Mouse (Mus musculus) embryonic stem cell, embryonic (primary cell): ENCODE data around the gene Zfyve1.

Experiments used
- CTCF ChIA-PET, 4 experiments: fragments of 300-600 bp in 2 of 4; fragments of 350-600 bp in 2 of 4; sonication (Branson Sonifier 250); formaldehyde crosslinking; loops; one replicate each; lab custom pipeline; 2022; ENCODE audit warnings: inconsistent platforms in 2 of 4; lab: Charles Lee
- POLR2A ChIA-PET, 4 experiments: fragments of 300-600 bp in 2 of 4; fragments of 350-600 bp in 2 of 4; sonication (Branson Sonifier 250); formaldehyde crosslinking; loops; one replicate each; lab custom pipeline; 2022; ENCODE audit warnings: antibody characterized with exemption in 4 of 4, inconsistent platforms in 1 of 4; lab: Charles Lee

Zfyve1 gene

DNA sequence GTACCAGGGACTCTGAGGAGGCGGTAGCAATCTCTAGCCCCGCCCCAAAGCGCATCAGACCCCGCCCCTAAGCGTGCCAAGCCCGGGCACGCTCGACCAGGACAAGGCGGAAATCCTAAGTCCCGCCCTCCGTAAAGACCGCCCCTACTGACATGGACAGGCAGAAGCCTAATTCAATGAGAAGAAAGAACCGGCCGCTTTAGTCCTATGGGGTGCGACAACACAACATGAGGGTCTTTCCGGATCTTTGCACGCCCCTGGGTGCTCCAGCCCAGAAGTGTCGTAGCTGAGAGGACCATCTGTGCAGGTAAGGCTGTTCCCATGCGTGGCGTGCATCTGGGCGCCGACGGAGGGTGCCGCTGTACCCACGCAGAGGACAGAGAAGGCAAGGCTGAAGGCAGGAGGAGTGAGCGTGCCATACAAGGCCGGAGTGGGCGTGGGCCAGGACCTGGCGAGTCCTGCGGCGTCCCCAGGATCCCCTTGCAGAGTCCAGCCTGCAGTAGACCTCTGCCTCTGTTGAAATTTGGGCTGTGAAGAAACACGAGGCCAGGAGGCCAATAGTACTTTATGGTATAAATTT lies 76.6 kb downstream of the Zfyve1 start, which contains the start of gene Dcaf4:
Gene Dcaf4, plus strand, starts transcription at position 156 of the 580 bp plus-strand sequence.
- ChIA-PET CTCF (interaction anchor here in 2 of 4 experiments (0.6 to 1.0 kb wide), 3 partner anchors 9 to 77 kb away, joined by 3 read pairs; partner anchors contain the start of gene Zfyve1 (in 1 of the 2)), POLR2A (interaction anchor here (0.9 to 1.9 kb wide), 19 partner anchors 10 to 167 kb away, joined by 3 to 7 read pairs (median 4); partner anchors contain the start of genes Psen1 (in 1 of the 4), Rbm25 (in 1 of the 4) and Zfyve1 (in 1 of the 4))

DNA sequence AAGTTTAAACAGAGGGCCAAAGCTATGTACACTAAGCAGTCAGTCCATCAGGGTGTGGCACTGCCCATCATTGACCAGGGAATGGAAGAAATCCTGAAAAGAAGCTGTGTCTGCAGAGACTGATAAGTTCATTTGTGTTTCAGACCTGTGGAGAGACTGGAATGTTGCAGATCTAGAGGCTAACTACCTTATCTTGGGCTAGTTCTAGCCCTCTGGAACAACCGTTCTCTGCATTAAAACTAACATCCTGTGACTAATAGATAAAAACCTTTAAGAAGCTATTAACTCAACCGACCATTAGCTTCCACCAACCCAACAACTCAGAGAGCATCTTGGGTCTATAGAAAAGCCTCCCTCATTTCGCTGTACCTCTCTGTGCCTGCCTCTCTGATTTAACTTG lies 79.4 kb downstream of the Zfyve1 start:
- ChIA-PET POLR2A (interaction anchor here (0.7 to 1.9 kb wide), 8 partner anchors 9 to 1211 kb away, joined by 3 to 7 read pairs (median 3); partner anchors contain the start of gene Zfyve1 (in 2 of the 4)), CTCF (interaction anchor here in 1 of 4 experiments (0.6 kb wide), 1 partner anchor 21 kb away, joined by 6 read pairs; no protein-coding TSS in a partner anchor)

DNA sequence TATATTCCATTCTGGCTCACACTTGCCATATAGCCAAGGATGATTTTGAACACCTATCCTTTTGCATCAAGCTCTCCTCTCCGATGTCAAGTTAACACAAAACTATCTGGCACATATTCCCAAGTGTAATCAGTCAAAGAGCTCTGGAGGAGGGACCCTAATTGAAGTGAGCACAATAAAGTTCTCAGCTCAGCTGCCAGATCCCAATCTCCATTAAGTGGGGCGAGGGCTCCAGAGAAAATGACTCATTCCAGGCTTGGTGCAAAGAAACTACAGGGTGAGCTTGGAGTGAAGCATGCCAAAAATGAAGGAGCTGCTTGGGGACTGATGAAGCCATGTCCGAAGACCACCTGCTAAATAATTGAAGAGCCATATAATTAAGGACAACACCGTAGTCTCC lies 82.8 kb downstream of the Zfyve1 start:
- POLR2A ChIA-PET = interaction anchor here in 1 of 4 experiments (1.1 kb wide), 1 partner anchor 118 kb away, joined by 3 read pairs; no protein-coding TSS in a partner anchor
- CTCF ChIA-PET = no interaction called here

DNA sequence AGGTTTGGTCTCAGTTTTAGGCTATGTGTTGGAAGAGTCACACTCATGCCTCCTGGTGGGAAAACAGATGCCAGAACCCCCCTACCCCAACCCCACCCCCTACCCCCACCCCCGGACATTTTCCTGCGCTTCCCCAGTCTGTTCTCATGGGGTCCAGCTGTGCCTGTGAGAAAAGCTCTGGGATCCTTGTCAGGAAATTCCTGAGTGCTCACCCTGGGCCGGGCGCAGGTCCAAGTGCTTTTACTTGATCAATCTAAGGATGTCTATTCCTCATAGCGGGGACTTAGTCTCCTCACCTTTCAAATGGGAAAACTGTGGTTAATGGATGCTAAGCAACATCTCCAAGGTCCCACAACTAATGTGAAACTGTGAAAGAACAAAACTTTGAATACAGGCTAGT lies 83.8 kb downstream of the Zfyve1 start:
- ChIA-PET CTCF (no interaction called here), POLR2A (interaction anchor here in 2 of 4 experiments (0.6 to 1.0 kb wide), 4 partner anchors 9 to 441 kb away, joined by 3 to 4 read pairs (median 4); no protein-coding TSS in a partner anchor)

DNA sequence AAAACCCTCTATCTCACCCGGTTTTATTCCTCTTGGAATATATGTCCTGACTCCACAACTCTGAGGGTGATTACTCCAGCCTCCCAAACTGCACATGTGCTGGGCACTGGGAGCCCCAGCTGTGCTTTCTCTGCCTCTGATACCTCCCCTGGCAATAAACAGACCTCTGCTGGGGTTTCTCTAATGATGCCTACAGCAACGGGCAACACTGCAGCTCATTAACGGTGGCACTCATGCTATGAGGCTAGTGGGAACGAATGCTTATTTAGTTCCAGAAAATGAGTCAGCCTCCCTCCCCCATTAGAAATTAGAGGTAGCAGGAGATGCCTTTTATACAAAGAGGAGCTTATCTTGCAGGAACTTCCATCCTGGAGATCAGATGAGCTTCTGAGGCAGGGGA lies 84.2 kb downstream of the Zfyve1 start:
- POLR2A ChIA-PET = interaction anchor here in 2 of 4 experiments (0.5 to 1.0 kb wide), 5 partner anchors 10 to 1555 kb away, joined by 3 to 4 read pairs (median 3); no protein-coding TSS in a partner anchor
- CTCF ChIA-PET = no interaction called here

DNA sequence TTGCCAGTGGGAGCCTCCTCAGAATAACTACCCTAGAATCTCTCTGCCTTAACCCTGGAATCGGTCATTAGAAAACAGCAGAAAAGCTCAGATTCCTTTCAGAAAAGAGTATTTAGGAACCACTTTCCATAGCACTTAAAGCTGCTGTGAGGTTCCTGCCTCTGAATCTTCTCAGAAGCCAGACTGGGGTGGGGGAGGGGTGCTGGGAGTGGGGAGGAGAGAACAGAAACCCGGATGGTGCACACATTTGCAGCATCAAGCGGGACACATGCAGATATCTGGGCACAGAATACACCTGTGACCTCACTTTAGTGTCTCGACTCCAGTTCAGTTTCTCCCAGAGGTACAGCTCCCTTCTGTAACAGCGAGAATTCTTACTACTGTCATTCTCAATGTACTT lies 86.4 kb downstream of the Zfyve1 start:
- ChIA-PET POLR2A (interaction anchor here in 3 of 4 experiments (0.6 to 1.5 kb wide), 5 partner anchors 10 to 475 kb away, joined by 3 to 5 read pairs (median 5); no protein-coding TSS in a partner anchor), CTCF (interaction anchor here in 3 of 4 experiments (0.6 to 0.9 kb wide), 3 partner anchors 89 to 207 kb away, joined by 3 to 5 read pairs (median 4); no protein-coding TSS in a partner anchor)

DNA sequence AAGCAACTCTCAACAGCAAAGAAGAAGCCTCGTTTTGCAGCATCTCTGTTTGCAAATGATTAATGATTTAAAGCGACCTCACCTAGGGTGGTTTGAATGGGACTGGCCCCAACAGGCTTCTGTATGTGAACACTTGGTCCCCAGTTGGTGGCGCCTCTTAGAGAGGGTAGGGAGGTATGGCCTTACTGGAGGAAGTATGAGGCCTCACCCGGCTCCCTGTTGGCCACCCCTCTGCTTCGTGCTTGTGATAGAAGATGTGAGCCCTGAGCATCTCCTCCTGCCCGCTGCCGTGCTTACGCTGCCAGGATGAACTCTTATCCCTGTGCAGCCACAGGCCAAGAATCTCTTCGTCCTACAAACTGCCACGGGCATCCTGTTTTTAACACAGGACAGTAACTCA lies 90.5 kb downstream of the Zfyve1 start:
- CTCF ChIA-PET = no interaction called here
- POLR2A ChIA-PET = no interaction called here

DNA sequence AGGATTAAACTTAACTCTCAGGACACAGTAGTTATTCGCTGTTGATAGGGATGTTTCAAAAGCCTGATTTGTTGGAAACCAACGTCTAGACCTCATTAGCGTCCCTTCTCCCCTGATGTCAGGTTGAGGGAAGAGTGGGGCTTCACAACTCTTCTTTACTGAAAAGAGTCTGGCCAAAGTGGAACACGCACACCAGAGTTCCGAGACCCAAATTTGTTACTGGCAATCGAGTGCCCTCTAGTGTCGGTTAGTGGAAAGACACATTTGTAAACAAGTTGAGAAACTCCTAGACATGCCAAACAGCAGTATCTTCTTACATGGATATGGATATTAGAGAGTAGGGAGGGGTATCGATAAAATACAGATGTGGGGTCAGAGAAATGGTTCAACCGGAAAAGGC lies 94.8 kb downstream of the Zfyve1 start:
- ChIA-PET POLR2A (no interaction called here), CTCF (interaction anchor here in 2 of 4 experiments (0.7 kb wide), 2 partner anchors 618 to 900 kb away, joined by 4 to 7 read pairs; no protein-coding TSS in a partner anchor)

DNA sequence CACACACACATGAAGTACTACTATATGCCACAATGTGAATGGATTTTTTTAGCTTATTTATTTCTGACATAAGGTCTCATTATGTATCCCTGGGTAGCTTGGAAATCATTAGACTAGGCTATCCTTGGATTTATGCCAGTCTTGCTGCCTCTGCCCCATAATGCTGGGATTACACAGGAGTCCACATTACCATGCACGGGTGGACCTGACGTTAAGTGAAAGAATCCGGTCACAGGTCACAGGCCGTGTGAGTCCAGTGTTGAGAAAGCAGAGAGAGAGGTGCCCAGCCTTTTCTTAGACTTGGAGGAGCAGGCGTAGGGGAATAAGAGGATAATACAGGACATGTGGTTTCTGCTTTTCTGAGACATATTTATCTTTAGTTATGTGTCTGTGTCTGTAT lies 97.8 kb downstream of the Zfyve1 start:
- ChIA-PET CTCF (interaction anchor here in 1 of 4 experiments (0.6 kb wide), 1 partner anchor 65 kb away, joined by 4 read pairs; no protein-coding TSS in a partner anchor), POLR2A (no interaction called here)

DNA sequence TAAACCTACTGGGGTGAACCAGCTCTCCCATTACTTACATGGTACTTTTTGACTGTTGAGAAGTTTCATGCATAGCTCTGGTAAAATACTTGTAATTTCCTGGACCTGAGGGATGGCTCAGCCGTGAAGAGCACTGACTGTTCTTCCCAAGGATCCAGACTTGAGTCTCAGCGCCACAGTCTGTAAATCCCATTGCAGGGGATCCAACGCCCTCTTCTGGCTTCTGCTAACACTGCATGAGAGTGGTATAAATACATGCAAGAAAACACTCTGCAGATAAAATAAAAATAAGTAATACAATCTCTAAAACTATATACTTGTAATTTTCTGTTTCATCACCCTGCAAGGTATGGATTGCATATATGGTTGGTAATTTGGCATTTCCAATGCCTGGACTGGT lies 99.1 kb downstream of the Zfyve1 start:
- ChIA-PET POLR2A (no interaction called here), CTCF (interaction anchor here in 2 of 4 experiments (0.5 to 2.0 kb wide), 4 partner anchors 161 to 398 kb away, joined by 3 to 5 read pairs (median 4); no protein-coding TSS in a partner anchor)

DNA sequence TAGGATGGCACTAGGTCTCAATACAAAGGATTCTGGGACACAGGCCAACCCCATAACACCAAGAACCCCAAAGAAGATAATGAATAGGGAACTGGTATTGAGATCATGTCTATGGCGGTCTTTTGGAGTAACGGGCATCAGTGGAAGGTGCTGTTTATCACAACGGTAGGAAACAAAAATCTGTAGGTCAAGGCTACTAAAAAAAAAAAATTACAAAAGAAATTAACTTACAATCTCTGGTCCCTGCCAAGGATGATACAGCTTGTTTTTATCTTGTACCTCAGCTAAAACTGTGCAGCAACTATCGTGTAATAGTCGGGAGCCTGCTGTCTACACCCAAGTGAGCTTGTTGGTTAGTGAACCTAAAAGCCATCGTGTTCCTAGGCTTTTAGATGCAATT lies 100.3 kb downstream of the Zfyve1 start:
- POLR2A ChIA-PET = interaction anchor here in 3 of 4 experiments (0.6 to 2.0 kb wide), 7 partner anchors 12 to 424 kb away, joined by 4 to 9 read pairs (median 5); no protein-coding TSS in a partner anchor
- CTCF ChIA-PET = interaction anchor here in 2 of 4 experiments (0.6 to 2.0 kb wide), 7 partner anchors 20 to 1638 kb away, joined by 3 to 6 read pairs (median 4); no protein-coding TSS in a partner anchor
